Mouse (Mus musculus): Measurements from ENCODE around the gene Mroh3.

The Mroh3 gene

DNA sequence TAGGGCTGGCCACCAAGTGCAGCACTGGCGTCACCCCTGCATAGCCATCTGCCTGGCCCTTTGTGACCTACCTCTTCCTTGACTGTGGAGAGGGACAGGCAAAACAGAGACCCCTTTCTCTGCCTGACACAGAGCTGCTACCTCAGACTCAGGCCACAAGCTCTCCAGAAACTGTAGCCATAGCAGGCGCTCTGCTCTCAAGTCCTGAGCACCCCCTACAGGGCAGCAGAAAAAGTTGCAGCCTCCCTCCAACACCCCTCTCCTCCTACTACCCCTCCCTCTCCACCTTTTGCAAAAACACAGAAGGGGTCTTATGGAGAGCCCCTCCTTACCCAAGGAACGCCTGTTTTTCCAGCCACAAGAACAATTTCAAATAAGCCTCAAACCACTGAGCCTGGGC lies at the start of gene Mroh3:
Mroh3 (minus strand) TSS at position 26 of the 400 bp plus-strand sequence.
- in situ Hi-C loops (cut with MboI, MseI): no loop called here

DNA sequence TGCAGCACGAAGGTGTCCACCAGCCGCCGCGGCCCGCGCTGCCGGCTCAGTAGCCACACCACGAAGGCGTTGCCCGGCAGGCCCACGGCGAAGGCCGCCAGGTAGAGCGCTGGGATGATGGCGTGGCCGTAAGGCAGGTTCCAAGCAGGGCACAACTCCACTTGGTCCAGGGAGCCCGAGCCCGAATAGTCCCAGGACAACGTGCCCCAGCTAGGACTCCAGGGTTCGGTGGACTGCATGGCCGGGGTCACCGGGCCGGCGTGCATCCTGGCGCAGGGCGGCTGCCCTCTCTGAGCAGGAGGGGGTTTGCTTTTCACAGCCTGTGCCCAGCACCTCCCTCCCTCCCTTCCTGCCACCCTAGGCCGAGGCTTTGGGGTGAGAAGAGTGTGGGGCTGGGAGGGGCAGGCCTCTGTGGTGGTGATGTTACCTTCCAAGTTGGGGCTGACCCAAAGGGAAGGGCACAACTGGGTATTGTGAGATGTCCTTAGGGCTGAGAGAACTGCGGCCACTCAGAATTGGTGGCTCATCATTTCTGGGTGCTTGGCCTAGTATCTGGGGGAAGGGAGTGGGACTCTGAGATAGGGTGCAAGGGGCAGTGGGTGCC lies 48.1 kb upstream of the Mroh3 start, which contains the start of gene Gpr25:
Gpr25 (minus strand) TSS at position 239 of the 604 bp plus-strand sequence.
- in situ Hi-C loops (cut with MboI, MseI): no loop called here

DNA sequence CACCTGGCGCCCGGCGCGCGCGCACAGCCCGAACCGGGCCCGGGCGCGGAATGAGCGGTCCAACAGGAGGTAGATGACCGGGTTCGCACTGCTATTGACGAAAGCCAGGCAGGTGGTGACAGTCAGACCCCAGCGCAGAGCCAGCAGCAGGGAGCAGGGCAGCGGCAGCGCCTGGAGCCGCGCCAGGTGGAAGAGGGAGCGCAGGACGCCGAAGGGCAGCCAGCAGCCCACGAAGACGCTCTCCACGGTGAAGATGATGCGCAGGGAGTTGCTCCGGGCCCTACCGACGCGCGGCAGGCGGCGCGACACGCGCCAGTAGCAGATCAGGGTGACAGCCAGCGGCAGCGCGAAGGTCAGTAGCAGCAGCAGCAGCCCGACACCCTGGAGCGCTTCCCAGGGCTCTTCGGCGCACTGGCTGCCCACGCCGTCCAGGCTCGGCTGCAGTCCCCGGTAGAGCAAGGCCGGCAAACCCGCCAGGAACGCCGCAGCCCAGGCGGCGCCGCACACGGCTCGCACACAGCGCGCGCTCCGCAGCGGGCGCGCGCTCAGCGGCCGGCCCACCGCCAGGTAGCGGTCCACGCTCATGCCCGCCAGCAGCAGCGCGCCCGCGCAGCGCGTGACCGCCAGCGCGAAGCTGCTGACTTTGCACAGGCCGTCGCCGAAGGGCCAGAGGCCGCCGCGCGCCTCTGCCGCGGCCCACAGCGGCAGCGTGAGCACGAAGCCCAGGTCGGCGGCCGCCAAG lies 47.4 kb upstream of the Mroh3 start:
- in situ Hi-C loops (cut with MboI, MseI): no loop called here

DNA sequence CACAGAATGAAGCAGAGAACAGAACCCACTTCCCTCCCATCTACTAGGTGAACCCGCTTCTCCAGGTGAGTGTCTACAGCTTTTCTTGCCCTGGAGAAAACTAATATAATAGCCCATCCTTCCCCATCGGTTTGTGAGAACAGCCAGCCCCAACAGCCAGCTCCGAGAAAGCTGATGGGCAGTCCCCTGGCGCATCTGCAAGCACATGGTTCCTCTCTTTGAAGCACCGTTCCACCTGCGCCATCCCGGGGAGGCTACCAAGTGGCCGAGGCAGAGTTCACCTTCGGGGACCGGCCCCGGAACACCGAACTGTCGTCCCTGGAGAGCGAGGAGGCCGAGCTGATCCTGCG lies 46.9 kb upstream of the Mroh3 start:
- in situ Hi-C loops (cut with MboI, MseI): no loop called here

DNA sequence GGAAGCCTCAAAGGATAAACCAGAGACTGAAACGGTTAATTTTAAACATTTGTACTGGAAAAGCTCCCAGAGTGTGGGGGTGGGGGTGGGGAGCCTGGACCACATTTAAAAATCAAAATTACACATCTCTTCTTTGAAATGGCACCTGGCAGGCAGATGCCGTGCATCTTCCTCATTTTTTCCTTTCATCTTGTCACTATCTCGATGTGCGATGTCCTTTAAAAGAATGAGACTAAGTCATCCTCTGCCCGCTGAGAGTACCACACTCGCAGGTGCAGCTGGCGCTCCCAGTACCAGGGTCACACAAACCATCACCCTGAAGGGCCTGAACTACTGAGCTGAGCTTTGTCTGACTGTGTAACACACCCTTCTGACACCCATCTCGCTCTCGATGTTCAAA lies 45.9 kb upstream of the Mroh3 start:
- in situ Hi-C loops (cut with MboI, MseI): no loop called here

DNA sequence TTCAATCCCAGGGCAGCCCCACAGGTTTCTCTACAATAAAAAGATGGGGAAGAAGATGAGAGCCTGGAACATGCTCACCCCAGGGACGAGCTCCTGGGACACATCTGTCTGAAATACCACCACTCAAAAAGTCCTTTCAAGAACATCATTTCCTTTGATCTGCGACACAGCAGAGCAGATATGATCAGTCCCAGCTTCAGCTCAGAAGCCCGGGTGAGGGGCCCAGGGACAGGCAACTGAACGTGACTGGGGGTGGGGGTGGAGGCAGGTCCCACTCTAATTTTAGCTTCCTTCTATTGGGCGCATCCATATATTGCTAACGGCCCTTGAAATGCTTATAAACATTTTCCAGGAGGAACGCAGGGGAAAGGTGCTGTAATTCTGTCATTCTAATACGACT lies 43.0 kb upstream of the Mroh3 start:
- in situ Hi-C loops (cut with MboI, MseI): no loop called here

DNA sequence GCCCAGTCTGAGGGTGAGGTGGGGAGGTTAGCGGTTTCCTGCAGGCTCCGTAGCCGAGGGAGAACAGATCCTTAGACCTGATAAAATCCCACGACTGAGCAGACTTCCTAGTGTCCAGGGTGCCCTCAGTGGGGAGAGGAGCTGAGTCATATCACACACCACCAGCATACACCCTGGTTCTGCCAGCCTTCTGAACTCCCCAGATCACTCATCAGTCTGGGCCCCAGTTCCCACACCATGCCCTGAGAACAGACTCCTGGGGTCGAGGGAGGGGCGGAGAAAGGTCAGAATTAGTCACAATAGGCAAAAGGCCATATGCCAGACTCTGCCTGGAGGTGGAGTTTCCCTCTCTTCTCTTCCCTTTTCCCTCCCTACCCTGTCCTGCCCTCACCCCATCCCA lies 42.5 kb upstream of the Mroh3 start:
- in situ Hi-C loops (cut with MboI, MseI): no loop called here

DNA sequence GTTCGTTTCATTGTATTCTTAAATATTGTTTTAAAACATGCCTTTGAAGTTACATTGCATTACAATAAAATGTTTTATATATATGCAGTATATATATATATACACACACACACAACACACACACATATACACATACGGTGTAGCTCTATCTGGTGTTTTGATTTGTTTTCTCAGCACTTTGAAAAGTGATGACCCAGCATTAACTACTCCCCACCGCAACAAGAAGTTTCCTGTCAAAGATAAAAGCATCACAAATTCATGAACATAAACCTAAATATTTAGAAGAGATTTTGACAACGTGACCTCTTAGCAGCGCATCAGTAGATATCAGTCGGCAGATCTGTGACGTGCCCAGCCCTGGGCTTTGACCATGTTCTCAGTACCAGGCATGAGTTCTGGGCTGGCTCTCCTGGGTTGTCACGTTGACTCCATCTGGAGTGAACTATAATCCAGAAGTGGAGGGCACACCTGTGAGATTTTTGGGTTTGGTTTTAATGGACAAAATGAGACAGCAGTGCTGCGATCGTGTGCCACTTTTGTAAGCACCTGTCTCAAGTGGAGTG lies 42.0 kb upstream of the Mroh3 start:
- in situ Hi-C loops (cut with MboI, MseI): no loop called here

DNA sequence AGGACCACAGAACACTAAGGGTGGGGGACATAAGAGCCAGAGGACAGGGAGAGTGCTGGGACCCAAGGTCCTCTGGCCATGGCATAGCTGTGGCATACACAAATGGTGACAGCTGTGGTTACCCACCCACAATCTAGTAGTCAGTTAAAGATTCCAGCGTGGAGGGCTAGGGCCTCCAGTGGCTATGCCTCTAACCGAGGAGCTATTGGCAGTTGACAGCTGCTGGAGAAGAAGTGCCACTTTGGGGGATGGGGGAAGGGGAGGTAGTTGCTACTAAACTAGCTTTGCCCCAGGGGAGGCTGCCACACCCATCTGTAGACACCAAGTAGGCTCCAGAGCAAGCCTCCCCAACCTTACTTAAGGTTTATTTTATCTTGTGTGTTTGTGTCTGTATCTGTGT lies 40.8 kb upstream of the Mroh3 start:
- in situ Hi-C loops (cut with MboI, MseI): no loop called here

DNA sequence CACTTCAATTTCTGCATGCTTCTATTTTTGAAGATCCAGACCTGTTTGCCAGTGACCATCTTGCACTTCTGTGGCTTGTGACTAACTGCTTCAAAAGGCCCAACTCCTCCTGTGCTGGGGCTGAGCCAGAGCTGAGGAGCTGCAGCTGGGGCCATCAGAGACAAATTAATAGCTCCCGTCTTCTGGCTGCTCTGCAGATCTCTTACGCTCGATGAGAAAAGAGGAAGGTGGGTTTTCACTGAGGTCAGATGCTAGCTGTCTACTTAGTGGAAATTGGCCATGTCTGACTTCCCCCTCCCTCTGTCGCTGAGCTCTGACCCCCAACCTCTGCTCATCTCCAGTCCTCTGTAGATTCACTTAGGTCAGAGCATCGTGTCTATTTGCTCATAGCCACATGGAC lies 37.0 kb upstream of the Mroh3 start:
- in situ Hi-C loops (cut with MboI, MseI): no loop called here

DNA sequence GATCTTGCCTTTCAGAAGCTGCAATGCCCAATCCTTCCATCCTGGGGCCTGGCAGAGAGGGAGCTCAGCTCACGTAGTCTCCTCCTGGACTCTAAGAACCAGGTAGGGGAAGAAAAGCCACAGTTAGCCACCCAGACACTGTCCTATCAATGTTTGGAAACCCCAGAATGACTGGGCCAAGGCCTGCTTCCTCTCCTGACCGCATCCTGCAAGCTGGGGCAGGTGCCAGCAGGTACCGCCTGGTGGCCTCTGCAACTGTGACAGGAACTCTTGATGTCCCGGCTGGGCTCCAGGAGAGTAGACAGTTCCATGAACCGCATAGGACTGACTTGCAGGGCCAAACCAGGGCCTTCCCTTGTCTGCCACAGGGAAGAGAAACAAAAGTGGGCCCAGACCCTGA lies 34.8 kb upstream of the Mroh3 start:
- in situ Hi-C loops (cut with MboI, MseI): no loop called here

DNA sequence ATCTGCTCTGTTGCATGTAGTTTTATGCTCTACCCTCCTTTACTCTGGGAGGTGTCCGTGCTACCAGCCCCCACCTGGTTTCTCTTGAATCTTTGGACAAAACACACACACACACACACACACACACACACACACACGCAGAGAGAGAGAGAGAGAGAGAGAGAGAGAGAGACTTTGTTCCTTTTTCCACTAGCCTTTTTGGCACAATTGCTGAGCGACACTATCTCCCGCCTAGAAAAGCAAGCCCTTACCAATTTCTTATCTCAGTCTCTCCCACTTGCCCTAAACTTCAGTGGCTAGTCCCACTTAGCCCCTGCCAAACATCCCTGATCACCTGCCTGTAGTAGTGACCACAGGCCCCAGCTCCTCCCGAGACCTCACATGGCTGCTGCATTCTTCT lies 31.8 kb upstream of the Mroh3 start:
- in situ Hi-C loops (cut with MboI, MseI): no loop called here

DNA sequence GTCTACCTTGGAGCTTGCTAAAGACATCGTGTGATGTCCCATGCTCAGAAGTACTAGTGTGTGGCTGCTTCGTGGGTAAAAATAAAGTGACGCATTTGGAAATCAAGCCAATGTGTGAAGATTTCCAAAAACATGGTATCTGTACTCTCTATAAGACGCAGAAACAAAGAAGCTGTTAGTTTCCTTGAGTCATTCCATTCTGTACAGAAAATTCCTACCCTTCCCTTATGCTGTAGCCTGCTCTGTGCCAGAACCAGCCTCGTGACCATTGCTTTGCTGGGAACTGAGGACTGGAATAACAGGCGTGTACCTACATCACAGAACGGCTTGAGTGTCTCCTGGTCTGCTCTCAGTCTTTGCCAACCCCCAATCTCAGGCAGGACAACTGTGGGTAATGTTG lies 29.2 kb upstream of the Mroh3 start:
- in situ Hi-C loops (cut with MboI, MseI): no loop called here

DNA sequence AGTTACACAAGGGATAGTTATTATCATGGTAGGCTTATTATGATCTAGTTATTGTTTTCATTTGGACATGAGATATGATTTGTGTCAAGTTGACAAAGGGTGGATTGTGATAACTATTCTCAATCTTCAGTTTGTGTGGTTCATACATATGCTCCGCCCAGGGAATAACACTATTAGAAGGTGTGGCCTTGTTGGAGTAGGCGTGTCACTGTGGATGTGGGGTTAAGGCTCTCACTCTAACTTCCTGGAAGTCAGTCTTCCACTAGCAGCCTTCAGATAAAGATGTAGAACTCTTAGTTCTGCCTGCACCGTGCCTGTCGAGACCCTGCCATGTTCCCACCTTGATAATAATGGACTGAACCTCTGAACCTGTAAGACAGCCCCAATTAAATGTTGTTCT lies 25.9 kb upstream of the Mroh3 start:
- in situ Hi-C loops (cut with MboI, MseI): no loop called here

DNA sequence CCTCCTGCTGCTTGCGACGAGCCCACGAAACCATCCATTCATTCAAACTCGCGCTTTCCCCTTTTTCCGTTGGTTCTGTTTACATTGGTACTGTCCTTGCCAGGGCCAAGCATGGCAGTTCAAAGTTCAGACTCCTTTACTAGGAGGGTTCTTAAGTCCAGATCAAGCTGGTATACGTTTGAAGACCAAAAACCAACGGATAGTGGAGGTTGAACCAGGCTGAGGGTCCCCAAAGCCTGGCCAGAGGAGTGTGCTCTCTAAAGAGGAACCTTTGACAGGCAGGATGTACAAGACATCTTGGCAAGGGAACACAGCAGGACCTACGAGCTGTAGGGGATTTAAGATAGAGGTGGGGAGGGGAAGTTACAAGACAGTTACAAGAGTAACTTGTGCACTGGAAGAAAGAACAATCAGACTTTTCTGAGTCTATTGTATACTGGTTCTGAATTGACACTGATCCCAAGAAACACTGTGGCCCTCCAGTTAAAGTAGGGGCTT lies 22.0 kb upstream of the Mroh3 start:
- in situ Hi-C loops (cut with MboI, MseI): no loop called here

DNA sequence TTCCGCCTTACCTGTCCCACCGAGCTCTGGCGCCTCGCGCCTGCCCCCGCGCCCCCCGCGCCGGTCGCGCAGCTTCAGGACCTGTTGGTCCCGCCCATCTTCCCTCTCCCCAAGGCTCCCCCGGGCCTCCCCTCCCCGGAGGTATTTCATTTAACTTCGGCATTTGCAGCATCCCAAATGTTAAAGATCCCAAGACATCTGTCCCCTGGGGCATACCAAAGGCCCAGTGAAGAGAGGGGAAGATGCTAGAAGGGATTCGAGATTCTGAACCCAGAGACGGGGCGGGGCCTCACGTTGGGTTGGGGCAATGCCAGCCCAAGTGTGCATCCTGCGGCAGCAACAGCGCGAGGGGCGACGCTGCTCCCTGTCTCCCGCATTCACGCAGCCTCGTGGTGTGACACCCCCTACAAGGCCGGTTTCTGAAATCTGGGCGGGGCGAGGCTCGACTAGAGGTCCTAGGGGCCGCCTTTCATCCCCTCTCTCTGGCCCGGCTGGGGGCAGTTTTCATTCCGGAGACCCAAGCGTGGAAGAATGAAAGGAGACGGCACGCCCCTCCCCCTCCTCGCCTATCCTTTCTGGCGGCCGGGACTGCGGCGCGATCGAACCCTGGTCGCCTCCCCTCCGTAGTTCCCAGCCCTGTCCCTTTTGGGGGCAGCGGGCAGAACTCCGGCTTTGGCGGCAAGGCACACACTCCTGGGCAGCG lies 21.4 kb upstream of the Mroh3 start, which contains the start of gene Inava:
Inava (minus strand) TSS at position 373 of the 703 bp plus-strand sequence.
- in situ Hi-C loops (cut with MboI, MseI): no loop called here

DNA sequence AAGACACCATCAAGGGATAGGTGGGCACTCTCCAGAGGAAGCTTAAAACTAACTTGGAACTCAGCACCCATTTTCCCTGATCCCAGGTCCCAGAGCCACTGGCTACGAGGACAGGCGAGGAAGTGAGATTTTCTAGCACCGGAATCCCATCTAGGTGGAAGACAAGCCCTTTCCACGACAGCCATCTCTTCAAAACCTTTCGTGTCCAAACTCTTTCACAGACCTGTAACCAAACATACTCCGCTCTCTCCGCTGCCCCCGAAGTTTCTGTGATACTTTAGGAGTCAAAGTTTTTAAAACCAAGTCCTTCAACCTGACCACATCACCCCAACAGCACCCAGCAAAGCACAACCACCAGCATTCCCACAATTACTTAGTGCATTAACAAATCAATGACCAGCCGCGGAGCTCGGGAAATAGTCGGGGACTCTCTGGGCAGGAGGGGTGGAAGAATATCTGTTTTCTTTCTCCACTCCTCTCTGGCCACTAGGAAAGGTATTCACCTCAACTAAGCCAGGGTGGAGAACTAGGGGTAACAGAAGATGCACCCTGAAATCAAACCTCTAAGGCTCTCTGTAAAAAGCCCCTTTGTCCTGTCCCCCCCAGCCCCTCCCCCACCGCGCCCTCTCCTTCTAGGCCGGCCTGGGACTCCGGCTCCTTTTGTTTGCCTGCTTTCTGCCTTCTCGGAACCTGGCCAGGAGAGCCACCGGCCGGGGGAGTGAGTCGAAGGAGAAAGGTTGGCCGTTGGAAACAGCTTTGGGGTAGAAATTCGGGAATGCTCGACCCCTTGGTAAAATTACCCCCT lies 20.6 kb upstream of the Mroh3 start:
- in situ Hi-C loops (cut with MboI, MseI): no loop called here

DNA sequence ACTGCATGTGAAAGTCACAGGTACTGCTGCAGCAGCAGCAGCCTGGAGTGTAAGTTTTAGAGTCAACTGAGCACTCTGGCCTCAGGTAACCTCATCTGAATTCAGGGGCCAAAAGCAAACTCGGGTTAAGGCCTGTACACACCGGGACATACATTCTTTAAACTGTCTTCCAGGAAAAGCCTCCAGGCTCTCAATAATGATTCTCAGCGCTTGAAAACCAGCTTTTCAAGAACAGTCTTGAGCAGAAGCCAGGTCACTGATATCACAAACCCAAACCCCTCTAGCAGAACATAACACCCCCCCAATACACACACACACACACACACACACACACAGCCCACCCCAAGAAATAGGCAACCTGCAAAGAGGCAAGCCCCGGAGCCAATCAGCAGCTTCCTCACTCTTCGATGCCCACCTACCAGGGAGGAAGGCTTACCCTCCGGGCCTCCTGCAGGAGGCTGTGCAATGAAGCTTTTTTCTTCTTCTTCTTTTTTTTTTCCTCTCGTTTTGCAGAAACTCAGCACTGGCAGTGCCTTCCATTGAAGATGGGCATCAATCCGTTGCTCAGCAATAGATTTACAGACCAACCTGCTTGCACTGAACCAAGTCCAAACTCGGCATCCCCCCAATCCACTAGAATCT lies 19.8 kb upstream of the Mroh3 start:
- in situ Hi-C loops (cut with MboI, MseI): no loop called here

DNA sequence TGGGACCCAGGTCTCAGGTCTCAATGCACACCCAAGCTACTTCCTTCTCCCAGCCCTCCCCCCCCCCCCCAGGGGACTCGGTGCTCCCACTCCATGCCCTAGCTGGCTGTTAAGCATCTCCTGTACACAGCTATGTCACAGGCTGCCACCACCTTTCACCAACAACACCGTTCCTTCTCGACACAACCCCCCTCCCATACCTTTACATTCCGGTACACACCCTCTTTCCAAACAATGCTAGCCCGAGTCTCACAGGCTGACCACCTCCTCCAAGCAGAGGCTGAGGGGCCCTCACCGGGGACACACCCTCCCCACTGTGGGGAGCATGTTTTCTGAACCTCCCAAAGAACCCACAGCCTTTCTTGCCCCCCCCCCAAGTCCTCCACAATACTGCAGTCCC lies 19.0 kb upstream of the Mroh3 start:
- in situ Hi-C loops (cut with MboI, MseI): no loop called here

DNA sequence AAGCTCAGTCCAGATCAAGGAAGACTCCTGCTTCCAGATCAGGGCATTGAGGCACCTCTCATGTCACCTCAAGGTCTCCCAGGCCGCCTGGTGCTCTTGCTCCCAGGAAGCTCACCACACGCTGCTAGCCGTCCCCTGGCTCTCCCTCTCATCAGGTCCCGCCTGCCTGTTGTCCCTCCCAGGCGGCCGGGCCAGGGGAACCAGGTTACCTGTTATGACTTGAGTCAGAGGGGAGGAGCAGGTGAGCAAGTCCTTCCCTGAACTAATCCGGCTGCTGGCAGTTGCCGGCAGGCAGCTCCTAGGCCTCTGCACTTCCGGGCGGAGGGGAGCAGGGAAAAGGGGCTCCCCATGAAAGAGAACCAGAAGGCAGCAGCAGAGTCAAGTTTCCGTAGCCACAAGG lies 17.6 kb upstream of the Mroh3 start:
- in situ Hi-C loops (cut with MboI, MseI): no loop called here

DNA sequence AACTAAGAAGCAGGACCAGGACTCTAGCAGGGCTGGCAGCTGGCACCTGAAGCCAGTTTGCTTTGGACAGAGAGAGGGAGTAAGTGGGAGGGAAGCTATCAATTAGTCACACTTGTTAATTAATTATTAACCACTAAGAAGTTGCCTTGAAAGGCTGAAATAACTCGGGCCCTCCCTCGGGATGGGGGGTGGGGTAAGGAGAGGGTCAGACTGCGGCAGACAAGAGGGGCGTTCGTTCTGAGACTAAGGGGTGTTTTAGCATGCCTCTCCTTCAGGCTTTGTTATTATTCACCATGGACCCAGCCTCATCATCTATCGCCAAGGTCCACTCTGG lies 16.4 kb upstream of the Mroh3 start:
- in situ Hi-C loops (cut with MboI, MseI): no loop called here
